8 mouse cellular contexts compared by ENCODE assay signal in genomic region chr17:86753931-86754805, GRCm38 (mm10). TPM values are rescaled to one million over a fixed set of nuclear protein-coding genes. Genes with fewer than 3 reads are reported as not detected.
A peak's percentile ranks its signal among the peaks of the same experiment; 100 is the strongest.
DNase-seq lines count a peak whose midpoint lies in the region; ATAC-seq and TF ChIP-seq lines count a peak whose summit lies in the region.

No protein-coding gene starts in this region.

- peak; percentile 88 for DNase-seq in CD4-positive helper T cell, adult 2 months (ENCODE audit: low read depth, low spot score)
- DNase-seq in forelimb bud, embryonic 11.5 days (ENCODE audit: low read depth, low spot score): peak; percentile 49
- DNase-seq in liver: peak; percentile 57
- DNase-seq in stomach, postnatal 0 days (ENCODE audit: low spot score): peak; percentile 91
- no peak for DNase-seq in left cerebral cortex, adult 8-10 months (ENCODE audit: low spot score in 2 of 2)

- no peak for TF ChIP-seq EP300 in stomach, postnatal 0 days (optimal IDR thresholded peaks at IDR 0.05)

- peak overlapping the region; percentile 66 for H3K9ac ChIP-seq in hindbrain, embryonic 13.5 days
- peak overlapping the region; percentile 38 for H3K9ac ChIP-seq in midbrain, embryonic 15.5 days
- H3K9ac ChIP-seq in stomach, postnatal 0 days (ENCODE audit: low read length): peak overlapping the region; percentile 66

- peak overlapping the region; percentile 49 for H3K4me3 ChIP-seq in hindbrain, embryonic 13.5 days
- H3K4me3 ChIP-seq in midbrain, embryonic 15.5 days: peak overlapping the region; percentile 54
- H3K4me3 ChIP-seq in stomach, postnatal 0 days (ENCODE audit: low read depth, low read length): peak overlapping the region; percentile 57

- peaks cover 85% of the 10 kb centered on the region for H3K27me3 ChIP-seq in hindbrain, embryonic 13.5 days
- peaks cover 60% of the 10 kb centered on the region for H3K27me3 ChIP-seq in midbrain, embryonic 15.5 days (replicated peaks)
- H3K27me3 ChIP-seq in stomach, postnatal 0 days (ENCODE audit: control insufficient read depth, insufficient read depth, low read length): no peaks in the 10 kb centered on the region

- H3K4me1 ChIP-seq in hindbrain, embryonic 13.5 days (replicated peaks): peaks cover 31% of the 10 kb centered on the region
- peaks cover 30% of the 10 kb centered on the region for H3K4me1 ChIP-seq in midbrain, embryonic 15.5 days
- H3K4me1 ChIP-seq in stomach, postnatal 0 days (replicated peaks; ENCODE audit: control insufficient read depth, insufficient read depth): no peaks in the 10 kb centered on the region

- no peaks in the 10 kb centered on the region for H3K36me3 ChIP-seq in hindbrain, embryonic 13.5 days
- no peaks in the 10 kb centered on the region for H3K36me3 ChIP-seq in midbrain, embryonic 15.5 days (replicated peaks)
- H3K36me3 ChIP-seq in stomach, postnatal 0 days (ENCODE audit: control insufficient read depth, insufficient read depth, low read length): no peaks in the 10 kb centered on the region

- WGBS in hindbrain, embryonic 13.5 days: under 1% methylated on average over 55 of the region's 55 CpGs
- WGBS in midbrain, embryonic 15.5 days: under 1% methylated on average over 55 of the region's 55 CpGs
- under 1% methylated on average over 55 of the region's 55 CpGs for WGBS in stomach, postnatal 0 days

- H3K4me2 ChIP-seq in hindbrain, embryonic 13.5 days: peak overlapping the region; percentile 90
- peak overlapping the region; percentile 97 for H3K4me2 ChIP-seq in midbrain, embryonic 15.5 days
- H3K4me2 ChIP-seq in stomach, postnatal 0 days (replicated peaks; ENCODE audit: low read depth): peak overlapping the region; percentile 90

- no peak overlapping the region for H3K27ac ChIP-seq in hindbrain, embryonic 13.5 days
- H3K27ac ChIP-seq in midbrain, embryonic 15.5 days: no peak overlapping the region
- peak overlapping the region; percentile 88; the same call in 1 of the 2 replicates for H3K27ac ChIP-seq in stomach, postnatal 0 days (replicated peaks)

- peak; percentile 47 for ATAC-seq in activated CD4-positive, CD25-positive, alpha-beta regulatory T cell, adult 4 months
- ATAC-seq in hindbrain, embryonic 13.5 days (ENCODE audit: low FRiP score): 0 out of 2 replicates have a peak, but pooled peaks have one; percentile 23
- peak; percentile 19; the same call in 1 of the 2 replicates for ATAC-seq in midbrain, embryonic 15.5 days (replicated peaks)
- peak; percentile 83 for ATAC-seq in stomach, postnatal 0 days (ENCODE audit: low FRiP score, low TSS enrichment)

- H3K9me3 ChIP-seq in hindbrain, embryonic 13.5 days: no peaks in the 10 kb centered on the region
- no peaks in the 10 kb centered on the region for H3K9me3 ChIP-seq in midbrain, embryonic 15.5 days
- H3K9me3 ChIP-seq in stomach, postnatal 0 days (ENCODE audit: control insufficient read depth, low read length): no peaks in the 10 kb centered on the region

- no peak for TF ChIP-seq CTCF in stomach, postnatal 0 days (IDR thresholded peaks at IDR 0.05; ENCODE audit: low read depth)

RNA-seq across cellular contexts. Expression of gene Epas1, which starts 0.7 kb away (rescaled TPM):
- polyA plus RNA-seq in activated CD4-positive, CD25-positive, alpha-beta regulatory T cell, adult 4 months (2017; shearing (Covaris generic)): 1 to 10 TPM; 2.1 to 3.8 TPM
- 4.6 and 5.0 TPM in 2 replicates for polyA plus RNA-seq in hindbrain, embryonic 13.5 days (2015; fragmentation: Nextera tagmentation; extraction: Ambion mirVana)
- polyA plus RNA-seq in midbrain, embryonic 15.5 days (2015; fragmentation: Nextera tagmentation; extraction: Ambion mirVana): 5.1 and 5.2 TPM in 2 replicates
- 4.7 and 5.5 TPM in 2 replicates for polyA plus RNA-seq in stomach, postnatal 0 days (2015; fragmentation: Nextera tagmentation; extraction: Ambion mirVana)
- total RNA-seq in left cerebral cortex, adult 8-10 months (2022): 100 to 1,000 TPM in 1 of 4 experiments, 10 to 100 TPM in 3; 92.7 to 101 (median 97.1) TPM

Comparison
In these comparisons a context has a peak if more than half of its experiments do, and no peak if none do; other contexts are left out.
1. DNase-seq: peak in CD4-positive helper T cell, adult 2 months (single experiment), forelimb bud, embryonic 11.5 days (single experiment), liver (single experiment) and stomach, postnatal 0 days (single experiment); none in left cerebral cortex, adult 8-10 months (0 of 2).
2. ATAC-seq: peak in every context shown above with its lines; median percentile 83 in stomach, postnatal 0 days; 47 in activated CD4-positive, CD25-positive, alpha-beta regulatory T cell, adult 4 months; 23 in hindbrain, embryonic 13.5 days; 19 in midbrain, embryonic 15.5 days.
3. Peak in every context shown above with its lines, with median percentiles within 50 percentile points of each other: H3K4me2 ChIP-seq, H3K4me3 ChIP-seq and H3K9ac ChIP-seq.